ENCODE assay signal across 8 mouse cellular contexts in the genomic region with DNA sequence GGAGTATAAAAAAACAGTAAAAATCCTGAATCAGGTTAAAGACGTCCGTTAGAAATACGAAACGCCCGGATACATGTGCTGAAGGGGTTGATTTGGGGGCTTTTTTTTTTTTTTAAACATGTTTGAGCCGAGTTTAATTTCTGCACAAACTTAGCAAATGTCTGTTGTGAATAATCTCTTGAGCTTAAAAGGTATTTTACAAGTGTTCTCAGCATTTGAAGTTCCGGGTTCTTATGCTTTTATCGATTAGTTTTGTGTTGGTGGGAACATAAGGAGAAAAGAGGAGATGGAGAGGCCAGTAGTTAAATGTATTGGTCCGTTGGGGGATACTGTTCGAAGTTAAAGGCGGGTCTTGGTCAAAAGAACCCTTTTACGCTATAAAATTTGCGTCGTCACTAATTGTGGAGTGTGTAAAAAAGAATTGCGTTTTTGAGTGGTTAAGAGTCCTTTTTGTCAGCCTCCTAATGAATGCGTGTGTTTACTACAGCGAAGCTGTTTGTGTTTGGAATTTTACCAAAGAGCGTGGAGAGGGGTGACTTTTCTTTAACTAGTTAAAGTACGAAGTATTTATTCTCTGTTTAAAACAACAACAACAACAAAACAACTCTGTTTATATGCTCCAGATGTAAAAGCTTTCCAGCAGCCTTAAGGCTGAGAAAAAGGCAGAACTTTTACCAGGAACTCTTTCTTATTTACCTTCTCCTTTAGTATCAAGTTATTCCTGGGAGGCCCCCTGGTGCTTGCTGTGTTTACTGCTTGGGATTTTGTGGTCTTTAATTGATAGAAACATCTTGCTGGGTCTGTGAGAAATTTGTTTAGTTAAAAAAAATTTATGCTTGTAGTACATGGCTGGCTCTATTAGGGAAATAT. TPM values are rescaled to one million over a fixed set of nuclear protein-coding genes. Genes with fewer than 3 reads are reported as not detected.
DNase-seq lines count a peak whose midpoint lies in the region; ATAC-seq lines count a peak whose summit lies in the region.

No protein-coding gene starts in this region.

- H3K9me3 ChIP-seq in forebrain, embryonic 15.5 days, result no peaks in the 10 kb centered on the region
- H3K9me3 ChIP-seq in liver, embryonic 15.5 days (replicated peaks), result no peaks in the 10 kb centered on the region
- H3K9me3 ChIP-seq in neural tube, embryonic 15.5 days (replicated peaks), result no peaks in the 10 kb centered on the region

- ATAC-seq in forebrain, embryonic 15.5 days (replicated peaks), result no peak
- ATAC-seq in liver, embryonic 15.5 days (ENCODE audit: insufficient read depth), result no peak
- no peak for ATAC-seq in neural tube, embryonic 15.5 days (ENCODE audit: low FRiP score)
- ATAC-seq in inflammation-experienced regulatory T-cells, adult 6 months, result no peak

- peak overlapping the region; percentile 99 for H3K27ac ChIP-seq in forebrain, embryonic 15.5 days (replicated peaks)
- H3K27ac ChIP-seq in liver, embryonic 15.5 days (replicated peaks), result peak overlapping the region; percentile 99
- H3K27ac ChIP-seq in neural tube, embryonic 15.5 days (replicated peaks), result peak overlapping the region; percentile 99

- WGBS in forebrain, embryonic 15.5 days, result under 1% methylated on average over 19 of the region's 19 CpGs
- under 1% methylated on average over 19 of the region's 19 CpGs for WGBS in liver, embryonic 15.5 days (ENCODE audit: insufficient replicate concordance)
- under 1% methylated on average over 19 of the region's 19 CpGs for WGBS in neural tube, embryonic 15.5 days

- H3K4me3 ChIP-seq in forebrain, embryonic 15.5 days, result peak overlapping the region; percentile 89
- H3K4me3 ChIP-seq in liver, embryonic 15.5 days (replicated peaks), result peak overlapping the region; percentile 85
- H3K4me3 ChIP-seq in neural tube, embryonic 15.5 days (replicated peaks), result peak overlapping the region; percentile 85

- intact Hi-C loops in left cerebral cortex, postnatal 10 days (cut with DNase I), result loop anchor here (2.0 to 10.0 kb wide), 3 partner anchors 118 to 245 kb away; no protein-coding TSS in a partner anchor

- H3K36me3 ChIP-seq in forebrain, embryonic 15.5 days, result no peaks in the 10 kb centered on the region
- H3K36me3 ChIP-seq in liver, embryonic 15.5 days (replicated peaks), result 0 out of 2 replicates have a peak, but pooled peaks cover 4% of the 10 kb centered on the region
- no peaks in the 10 kb centered on the region for H3K36me3 ChIP-seq in neural tube, embryonic 15.5 days

- peak; percentile 42 to 45 for DNase-seq in left cerebral cortex, postnatal 10 days (ENCODE audit: extremely low spot score in 1 of 2, low spot score in 2 of 2)
- DNase-seq in left cerebral cortex, adult 18-20 months (ENCODE audit: low spot score in 2 of 2), result no peak
- DNase-seq in brain, adult 2 months (ENCODE audit: low read depth, low spot score), result peak; percentile 42
- DNase-seq in induced T-regulatory cell, adult 2 months (ENCODE audit: low read depth), result peak; percentile 60

- peaks cover 21% of the 10 kb centered on the region for H3K4me1 ChIP-seq in forebrain, embryonic 15.5 days
- H3K4me1 ChIP-seq in liver, embryonic 15.5 days (replicated peaks), result peaks cover 41% of the 10 kb centered on the region
- H3K4me1 ChIP-seq in neural tube, embryonic 15.5 days, result peaks cover 17% of the 10 kb centered on the region

- H3K4me2 ChIP-seq in forebrain, embryonic 15.5 days (replicated peaks), result peak overlapping the region; percentile 68
- H3K4me2 ChIP-seq in liver, embryonic 15.5 days, result peak overlapping the region; percentile 57
- H3K4me2 ChIP-seq in neural tube, embryonic 15.5 days, result peak overlapping the region; percentile 72

- H3K27me3 ChIP-seq in forebrain, embryonic 15.5 days, result no peaks in the 10 kb centered on the region
- no peaks in the 10 kb centered on the region for H3K27me3 ChIP-seq in liver, embryonic 15.5 days
- no peaks in the 10 kb centered on the region for H3K27me3 ChIP-seq in neural tube, embryonic 15.5 days (replicated peaks)

- H3K9ac ChIP-seq in forebrain, embryonic 15.5 days (replicated peaks), result peak overlapping the region; percentile 98
- H3K9ac ChIP-seq in liver, embryonic 15.5 days, result peak overlapping the region; percentile 99
- H3K9ac ChIP-seq in neural tube, embryonic 15.5 days (replicated peaks), result peak overlapping the region; percentile 92

RNA-seq across cellular contexts. Expression of gene Ppp1cb, which starts 1.5 kb away (rescaled TPM):
- 100 to 1,000 TPM; 365 to 391 TPM for total RNA-seq in left cerebral cortex, postnatal 10 days (2021)
- total RNA-seq in left cerebral cortex, adult 18-20 months (2021), result 100 to 1,000 TPM; 430 TPM
- polyA plus RNA-seq in forebrain, embryonic 15.5 days (2015; fragmentation: Nextera tagmentation; extraction: Ambion mirVana), result 211 and 225 TPM in 2 replicates
- 103 and 111 TPM in 2 replicates for polyA plus RNA-seq in liver, embryonic 15.5 days (2015; fragmentation: Nextera tagmentation; extraction: Ambion mirVana)
- 198 and 203 TPM in 2 replicates for polyA plus RNA-seq in neural tube, embryonic 15.5 days (2015; fragmentation: Nextera tagmentation; extraction: Ambion mirVana)
- polyA plus RNA-seq in inflammation-experienced regulatory T-cells, adult 6 months (2017; shearing (Covaris generic)), result 100 to 1,000 TPM in 2 of 3 experiments, 10 to 100 TPM in 1; 83.2 to 212 (median 169) TPM

Comparison
In these comparisons a context has a peak if more than half of its experiments do, and no peak if none do; other contexts are left out.
1. DNase-seq: peak in left cerebral cortex, postnatal 10 days (2 of 2), brain, adult 2 months (single experiment) and induced T-regulatory cell, adult 2 months (single experiment); none in left cerebral cortex, adult 18-20 months (0 of 2).
2. Peak in every context shown above with its lines, with median percentiles within 50 percentile points of each other: H3K27ac ChIP-seq, H3K4me2 ChIP-seq, H3K4me3 ChIP-seq and H3K9ac ChIP-seq.